Mouse (Mus musculus): ENCODE measurements around the gene Itga9. TPM values are rescaled to one million over a fixed set of nuclear protein-coding genes. Genes with fewer than 3 reads are reported as not detected.

Itga9 gene
- polyA plus RNA-seq, 1 experiment from 2014 or later: 27.9 TPM

DNA sequence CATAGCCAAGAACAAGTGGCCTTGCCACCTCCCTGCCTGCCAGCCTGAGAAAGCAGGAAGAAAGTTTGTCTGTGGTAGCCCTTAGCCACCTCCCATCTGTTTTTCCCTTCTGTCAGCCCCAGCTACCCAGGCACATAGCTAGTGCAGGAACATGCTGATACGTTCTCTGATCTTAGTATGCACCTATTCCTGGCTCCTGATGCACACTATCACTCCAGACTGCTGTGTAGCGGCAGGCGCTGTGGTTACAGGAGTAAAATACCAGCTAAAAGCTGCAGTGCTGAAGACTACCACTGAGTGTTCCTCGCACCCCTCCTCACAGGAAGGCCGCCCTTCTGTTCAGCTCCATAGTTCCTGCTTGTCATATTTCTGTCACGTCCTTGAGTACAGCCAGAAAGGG, 234.8 kb downstream of the Itga9 start:
- H3K27me3 ChIP-seq: no peaks in the 10 kb centered on the region
- no peak for TF ChIP-seq CTCF (IDR thresholded peaks at IDR 0.05)
- DNase-seq (ENCODE audit: low read depth, low spot score): no peak
- no peak for ATAC-seq
- POLR2A ChIA-PET: no interaction called here
- in situ Hi-C loops (cut with MboI; ENCODE audit: low pct_unique_long_range_greater_than_20kb): no loop called here
- CTCF ChIA-PET: interaction anchor here (0.9 to 1.5 kb wide), 2 partner anchors 13 to 30 kb away, joined by 4 read pairs; no protein-coding TSS in a partner anchor

DNA sequence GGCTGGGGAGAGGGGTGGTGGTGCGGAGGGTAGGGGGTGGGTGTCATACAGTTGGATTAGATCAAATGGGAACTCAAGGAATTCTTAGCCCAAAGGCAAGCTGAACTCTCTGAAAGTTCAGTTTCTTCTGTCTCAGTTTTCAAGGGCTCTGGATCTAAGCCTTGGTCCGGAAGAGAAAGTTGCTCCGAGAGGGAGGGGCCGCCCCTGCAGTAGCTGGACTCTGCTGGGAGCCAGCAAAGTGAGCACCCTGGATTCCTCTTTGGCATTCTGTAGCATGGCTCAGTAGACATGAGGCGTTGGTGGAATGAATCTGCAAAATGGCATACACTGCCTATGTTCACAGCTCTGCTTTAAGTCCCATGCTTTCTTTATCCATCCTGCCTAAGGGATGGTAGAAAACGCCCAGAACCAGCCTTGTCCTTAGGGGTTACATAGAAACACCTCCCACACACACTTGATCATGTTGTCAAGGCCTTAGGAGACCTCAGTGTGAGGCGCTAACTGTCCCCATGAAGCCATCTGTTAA, 235.5 kb downstream of the Itga9 start:
- DNase-seq (ENCODE audit: low read depth, low spot score): no peak
- in situ Hi-C loops (cut with MboI; ENCODE audit: low pct_unique_long_range_greater_than_20kb): no loop called here
- ChIA-PET POLR2A (no interaction called here), CTCF (interaction anchor here (0.9 to 1.5 kb wide), 2 partner anchors 12 to 31 kb away, joined by 4 read pairs; no protein-coding TSS in a partner anchor)
- TF ChIP-seq CTCF (IDR thresholded peaks at IDR 0.05): no peak
- ATAC-seq: peak; percentile 44
- no peaks in the 10 kb centered on the region for H3K27me3 ChIP-seq

DNA sequence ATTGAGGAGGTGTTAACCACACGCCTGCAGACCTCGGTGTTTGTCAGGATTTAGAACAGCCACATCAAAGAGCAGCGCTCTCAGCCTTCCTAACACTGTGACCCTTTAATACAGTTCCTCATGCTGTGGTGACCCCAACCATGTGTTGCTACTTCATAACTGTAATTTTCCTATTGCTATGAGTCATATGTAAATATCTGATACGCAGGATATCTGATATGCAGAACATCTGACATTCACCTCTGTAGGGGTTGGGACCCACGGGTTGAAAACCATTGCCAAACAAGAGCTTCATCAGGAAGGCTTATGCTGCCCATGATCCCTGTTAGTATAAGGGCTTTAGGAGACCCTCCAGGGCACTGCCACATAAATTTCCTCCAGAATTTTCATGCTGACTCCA, 237.2 kb downstream of the Itga9 start:
- in situ Hi-C loops (cut with MboI; ENCODE audit: low pct_unique_long_range_greater_than_20kb): no loop called here
- CTCF ChIA-PET: interaction anchor here (0.8 kb wide), 1 partner anchor 212 kb away, joined by 3 read pairs; no protein-coding TSS in a partner anchor
- ATAC-seq (no peak), DNase-seq (ENCODE audit: low read depth, low spot score) (no peak)
- POLR2A ChIA-PET: no interaction called here
- TF ChIP-seq CTCF (IDR thresholded peaks at IDR 0.05): no peak
- H3K27me3 ChIP-seq: no peaks in the 10 kb centered on the region

DNA sequence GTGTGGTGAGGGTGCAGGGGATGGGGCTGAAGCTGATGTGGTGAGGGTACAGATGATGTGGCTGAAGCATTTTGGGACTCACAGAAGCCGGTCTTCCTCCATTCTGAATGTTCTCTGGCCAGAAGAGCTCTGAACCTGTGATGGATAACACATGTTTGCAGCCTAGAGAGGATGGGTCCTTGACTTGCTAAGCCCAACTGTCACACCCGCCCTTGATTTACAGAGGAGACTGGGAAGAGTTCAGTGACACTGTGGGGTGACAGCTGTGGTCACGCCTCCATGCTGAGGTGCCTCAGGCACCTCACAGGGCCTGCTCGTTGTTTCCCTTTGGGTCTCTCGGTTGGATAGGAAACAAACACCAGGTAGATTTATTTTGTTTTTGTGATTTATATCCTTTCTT, 238.5 kb downstream of the Itga9 start:
- no peak for ATAC-seq
- ChIA-PET CTCF (interaction anchor here (0.7 kb wide), 2 partner anchors 10 to 257 kb away, joined by 3 to 4 read pairs; no protein-coding TSS in a partner anchor), POLR2A (interaction anchor here (0.9 to 1.0 kb wide), 2 partner anchors 9 to 35 kb away, joined by 3 read pairs; no protein-coding TSS in a partner anchor)
- in situ Hi-C loops (cut with MboI; ENCODE audit: low pct_unique_long_range_greater_than_20kb): no loop called here
- no peaks in the 10 kb centered on the region for H3K27me3 ChIP-seq
- TF ChIP-seq CTCF (IDR thresholded peaks at IDR 0.05): no peak
- DNase-seq (ENCODE audit: low read depth, low spot score): no peak

DNA sequence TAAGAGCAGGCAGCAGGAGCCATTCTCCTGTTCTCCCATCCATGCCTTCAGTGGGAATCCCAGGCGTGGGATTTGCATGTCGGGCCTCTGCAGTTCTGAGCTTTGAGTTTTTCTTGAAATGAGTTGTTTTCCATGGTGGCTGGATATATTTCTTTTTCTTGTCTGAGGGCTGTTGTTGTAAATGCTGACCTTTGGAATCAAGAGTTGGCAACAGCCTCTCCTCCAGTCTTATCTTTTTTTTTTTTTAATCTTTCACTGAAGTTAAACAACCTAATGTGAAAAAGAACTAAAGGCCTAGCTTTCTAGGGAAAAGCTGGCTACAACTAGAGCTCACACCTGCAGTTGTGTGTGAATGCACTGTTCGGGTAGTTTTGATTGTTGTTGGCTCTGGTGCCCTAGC, 240.3 kb downstream of the Itga9 start:
- ChIA-PET CTCF (interaction anchor here (0.8 kb wide), 1 partner anchor 16 kb away, joined by 3 read pairs; no protein-coding TSS in a partner anchor), POLR2A (interaction anchor here (0.5 to 1.0 kb wide), 4 partner anchors 12 to 290 kb away, joined by 3 to 5 read pairs (median 4); no protein-coding TSS in a partner anchor)
- no peaks in the 10 kb centered on the region for H3K27me3 ChIP-seq
- no peak for TF ChIP-seq CTCF (IDR thresholded peaks at IDR 0.05)
- ATAC-seq: no peak
- in situ Hi-C loops (cut with MboI; ENCODE audit: low pct_unique_long_range_greater_than_20kb): no loop called here
- no peak for DNase-seq (ENCODE audit: low read depth, low spot score)

DNA sequence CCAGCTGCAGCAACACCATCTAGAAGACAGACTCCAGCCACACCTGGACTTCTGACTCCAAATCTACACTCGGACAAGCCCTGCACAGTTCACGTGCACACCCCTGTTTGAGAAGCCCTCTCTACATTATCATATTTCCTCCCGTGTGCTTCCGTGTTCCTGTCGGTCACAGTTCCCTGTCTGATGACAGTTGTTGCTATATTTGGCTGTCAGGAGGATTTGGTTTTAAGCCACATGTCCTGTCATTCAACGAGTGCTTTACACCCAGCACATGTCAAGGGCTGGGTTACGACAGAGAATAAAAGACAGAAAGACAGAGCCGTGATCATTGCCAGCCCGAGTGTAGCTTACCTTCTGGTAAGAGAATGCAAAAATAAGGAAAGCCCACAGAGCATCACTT, 250.2 kb downstream of the Itga9 start:
- no peak for TF ChIP-seq CTCF (IDR thresholded peaks at IDR 0.05)
- ATAC-seq: no peak
- no peak for DNase-seq (ENCODE audit: low read depth, low spot score)
- in situ Hi-C loops (cut with MboI; ENCODE audit: low pct_unique_long_range_greater_than_20kb): no loop called here
- H3K27me3 ChIP-seq: no peaks in the 10 kb centered on the region
- POLR2A ChIA-PET: no interaction called here
- CTCF ChIA-PET: interaction anchor here (1.4 kb wide), 1 partner anchor 12 kb away, joined by 6 read pairs; no protein-coding TSS in a partner anchor

DNA sequence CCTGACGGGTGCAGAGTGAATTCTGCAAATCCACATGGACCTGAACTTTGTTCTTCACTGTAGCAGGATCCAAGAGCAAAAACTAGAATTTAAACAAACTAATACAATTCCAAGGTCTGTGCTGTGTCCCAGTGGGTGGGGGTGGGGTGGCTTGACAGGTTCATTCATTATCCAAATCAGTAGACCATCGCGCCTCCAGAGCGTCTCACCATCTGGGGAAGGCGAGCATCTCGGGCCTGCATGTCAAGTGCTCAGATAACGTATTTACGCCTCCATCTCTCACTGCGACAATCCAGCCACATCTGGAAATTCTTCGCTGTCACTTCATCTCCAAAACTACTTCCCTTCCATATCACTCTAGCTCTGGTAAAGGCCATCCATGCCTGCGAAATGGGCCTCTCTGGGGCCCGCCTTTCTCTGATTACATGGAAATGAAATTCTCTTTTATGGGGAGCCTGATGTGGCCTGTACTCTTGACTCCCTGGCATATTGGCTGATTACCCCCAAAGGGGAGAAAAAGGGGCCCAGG, 254.2 kb downstream of the Itga9 start:
- POLR2A ChIA-PET: no interaction called here
- no peaks in the 10 kb centered on the region for H3K27me3 ChIP-seq
- DNase-seq (ENCODE audit: low read depth, low spot score): no peak
- no peak for ATAC-seq
- no peak for TF ChIP-seq CTCF (IDR thresholded peaks at IDR 0.05)
- CTCF ChIA-PET: no interaction called here
- in situ Hi-C loops (cut with MboI; ENCODE audit: low pct_unique_long_range_greater_than_20kb): no loop called here

DNA sequence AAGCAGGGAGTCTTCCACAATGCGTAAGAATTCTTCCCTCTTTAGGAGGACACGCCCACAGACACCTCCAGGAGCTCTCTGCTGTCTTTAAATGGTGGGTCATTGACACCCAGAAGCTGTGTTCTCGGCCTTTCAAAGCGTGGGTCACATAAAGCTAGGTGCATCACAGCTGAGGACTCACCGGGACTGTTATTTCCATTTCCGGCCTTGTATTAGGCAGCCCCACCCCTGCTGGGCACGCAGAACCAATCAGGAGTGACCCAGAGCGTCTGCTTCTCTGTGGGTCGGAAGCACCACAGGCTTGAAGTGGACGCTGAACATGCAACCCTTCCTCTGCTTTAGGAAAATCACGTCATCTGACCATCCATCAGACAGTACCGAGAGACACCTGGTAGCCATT, 255.7 kb downstream of the Itga9 start:
- no peaks in the 10 kb centered on the region for H3K27me3 ChIP-seq
- ChIA-PET POLR2A (interaction anchor here (0.7 kb wide), 1 partner anchor 194 kb away, joined by 4 read pairs; no protein-coding TSS in a partner anchor), CTCF (no interaction called here)
- ATAC-seq (no peak), DNase-seq (ENCODE audit: low read depth, low spot score) (no peak)
- in situ Hi-C loops (cut with MboI; ENCODE audit: low pct_unique_long_range_greater_than_20kb): no loop called here
- no peak for TF ChIP-seq CTCF (IDR thresholded peaks at IDR 0.05)

DNA sequence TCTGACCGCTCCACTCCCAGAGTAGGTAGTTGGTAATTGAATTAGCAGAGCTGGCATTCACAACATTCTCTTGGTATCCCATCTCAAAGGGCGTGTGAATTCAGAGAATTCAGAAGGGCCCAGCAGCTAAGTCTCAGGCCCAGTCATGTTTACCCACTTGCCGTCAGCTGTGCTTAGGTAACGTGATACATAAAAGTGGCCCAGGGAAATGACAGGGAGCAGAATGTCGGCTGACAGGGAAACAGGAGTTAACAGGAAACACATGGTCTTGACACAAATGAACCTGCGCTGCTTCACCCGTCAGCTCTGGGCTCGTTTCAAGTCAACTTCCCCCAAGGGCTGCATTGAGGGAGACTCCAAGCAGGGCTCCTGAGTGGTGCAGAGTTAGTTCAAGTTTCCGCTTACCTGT, 256.4 kb downstream of the Itga9 start:
- H3K27me3 ChIP-seq: no peaks in the 10 kb centered on the region
- no peak for DNase-seq (ENCODE audit: low read depth, low spot score)
- ChIA-PET POLR2A (no interaction called here), CTCF (no interaction called here)
- in situ Hi-C loops (cut with MboI; ENCODE audit: low pct_unique_long_range_greater_than_20kb): no loop called here
- no peak for ATAC-seq
- no peak for TF ChIP-seq CTCF (IDR thresholded peaks at IDR 0.05)

DNA sequence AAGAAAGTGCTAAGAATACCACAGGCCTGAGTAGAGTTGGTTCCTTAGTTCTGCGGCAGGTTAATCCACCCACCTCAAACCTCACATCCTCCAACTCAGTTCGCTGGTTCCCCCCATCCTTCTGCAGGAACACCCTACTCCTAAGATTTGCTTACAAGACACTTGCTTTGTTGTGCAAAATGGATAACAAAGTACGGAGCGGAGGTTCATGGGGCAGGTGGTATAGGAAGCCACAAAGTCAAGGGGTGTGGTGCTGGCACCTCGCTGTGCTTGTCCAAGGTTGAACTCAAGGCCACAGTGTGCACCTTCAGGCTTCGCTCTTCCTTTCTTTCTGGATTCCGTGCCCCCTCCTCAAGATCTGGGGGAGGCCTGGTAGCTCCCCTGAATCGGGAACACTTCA, 257.0 kb downstream of the Itga9 start:
- no peak for DNase-seq (ENCODE audit: low read depth, low spot score)
- ATAC-seq: no peak
- POLR2A ChIA-PET: interaction anchor here (0.9 kb wide), 1 partner anchor 72 kb away, joined by 3 read pairs; no protein-coding TSS in a partner anchor
- in situ Hi-C loops (cut with MboI; ENCODE audit: low pct_unique_long_range_greater_than_20kb): no loop called here
- CTCF ChIA-PET: no interaction called here
- no peak for TF ChIP-seq CTCF (IDR thresholded peaks at IDR 0.05)
- no peaks in the 10 kb centered on the region for H3K27me3 ChIP-seq

DNA sequence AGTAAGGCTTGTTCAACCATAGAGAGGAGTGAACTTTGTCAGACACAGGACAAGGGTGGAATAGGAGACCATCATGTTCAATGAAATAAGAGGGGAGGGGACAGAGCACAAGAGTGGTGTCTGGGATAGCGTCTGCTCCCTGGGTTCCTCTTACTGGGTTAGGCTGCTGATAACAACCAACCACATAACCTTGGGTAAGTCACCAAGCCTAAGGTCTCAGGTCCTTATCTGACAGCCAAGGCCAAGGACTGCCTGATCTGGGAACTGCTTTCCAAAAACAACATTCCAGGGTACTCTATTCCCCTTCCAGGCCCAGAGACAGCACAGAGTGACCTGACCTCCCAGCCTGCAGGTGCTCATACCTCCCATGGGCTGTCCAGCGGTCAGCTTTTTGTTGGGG, 260.5 kb downstream of the Itga9 start:
- H3K27me3 ChIP-seq: no peaks in the 10 kb centered on the region
- POLR2A ChIA-PET: no interaction called here
- in situ Hi-C loops (cut with MboI; ENCODE audit: low pct_unique_long_range_greater_than_20kb): loop anchor here (5.0 kb wide), 1 partner anchor 65 kb away; no protein-coding TSS in a partner anchor
- no peak for TF ChIP-seq CTCF (IDR thresholded peaks at IDR 0.05)
- no peak for ATAC-seq
- DNase-seq (ENCODE audit: low read depth, low spot score): no peak
- CTCF ChIA-PET: no interaction called here
